Comparison of ENCODE assay signal across 8 mouse cellular contexts in genomic region chr6:121130039-121130705, GRCm38 (mm10). TPM values are rescaled to one million over a fixed set of nuclear protein-coding genes. Genes with fewer than 3 reads are reported as not detected.
DNase-seq lines count a peak whose midpoint lies in the region; ATAC-seq lines count a peak whose summit lies in the region.

No protein-coding gene starts in this region.

- H3K4me1 ChIP-seq in intestine, embryonic 15.5 days (replicated peaks) = peaks cover 11% of the 10 kb centered on the region

- H3K27me3 ChIP-seq in intestine, embryonic 15.5 days (replicated peaks) = peaks cover 18% of the 10 kb centered on the region

- WGBS in intestine, embryonic 15.5 days = 2% methylated on average over 32 of the region's 32 CpGs

- peak; percentile 79 to 80 for DNase-seq in adrenal gland, adult 18-20 months (ENCODE audit: low spot score in 2 of 2)
- peak; percentile 92 for DNase-seq in embryo, embryonic 11 days
- DNase-seq in gastrocnemius, postnatal 36 days = peak; percentile 74 to 81
- peak; percentile 91 to 95 for DNase-seq in left cerebral cortex, postnatal 14 days (ENCODE audit: low spot score in 2 of 2)
- peak; percentile 93 for DNase-seq in mesoderm, embryonic 11.5 days (ENCODE audit: low read depth, low spot score)
- DNase-seq in right cerebral cortex, postnatal 36 days (ENCODE audit: low spot score in 2 of 2) = peak; percentile 87 to 89
- DNase-seq in urinary bladder, postnatal 4 days (ENCODE audit: low spot score in 2 of 2) = peak; percentile 73 to 86

- H3K27ac ChIP-seq in intestine, embryonic 15.5 days = no peak overlapping the region

- intact Hi-C loops in gastrocnemius, postnatal 36 days (cut with DNase I) = loop anchor here (1.0 to 2.0 kb wide), 2 partner anchors 48 to 157 kb away; no protein-coding TSS in a partner anchor
- intact Hi-C loops in left cerebral cortex, postnatal 14 days (cut with DNase I) = loop anchor here (2.0 kb wide), 2 partner anchors 49 to 159 kb away; no protein-coding TSS in a partner anchor

- peak; percentile 95 for ATAC-seq in intestine, embryonic 15.5 days

- no peaks in the 10 kb centered on the region for H3K36me3 ChIP-seq in intestine, embryonic 15.5 days

- peak overlapping the region; percentile 32; the same call in 1 of the 2 replicates for H3K9ac ChIP-seq in intestine, embryonic 15.5 days

- peak overlapping the region; percentile 82 for H3K4me2 ChIP-seq in intestine, embryonic 15.5 days (replicated peaks)

- H3K4me3 ChIP-seq in intestine, embryonic 15.5 days (replicated peaks) = peak overlapping the region; percentile 34

- no peaks in the 10 kb centered on the region for H3K9me3 ChIP-seq in intestine, embryonic 15.5 days

RNA-seq across cellular contexts. Expression of gene Mical3, which starts 0.6 kb away (rescaled TPM):
- 10 to 100 TPM; 35.7 to 46.0 TPM for total RNA-seq in adrenal gland, adult 18-20 months (2021)
- 10 to 100 TPM; 49.6 to 54.7 TPM for total RNA-seq in gastrocnemius, postnatal 36 days (2021)
- polyA plus RNA-seq in intestine, embryonic 15.5 days (2015; fragmentation: Nextera tagmentation; extraction: Ambion mirVana) = 6.7 and 7.7 TPM in 2 replicates
- 100 to 1,000 TPM; 107 to 142 TPM for total RNA-seq in left cerebral cortex, postnatal 14 days (2021)

RNA-seq across cellular contexts. Expression of gene Pex26, which starts 53.3 kb away (rescaled TPM):
- total RNA-seq in adrenal gland, adult 18-20 months (2021) = 10 to 100 TPM; 11.1 to 11.6 TPM
- 1 to 10 TPM; 2.2 to 2.9 TPM for total RNA-seq in gastrocnemius, postnatal 36 days (2021)
- polyA plus RNA-seq in intestine, embryonic 15.5 days (2015; fragmentation: Nextera tagmentation; extraction: Ambion mirVana) = 13.6 and 13.7 TPM in 2 replicates
- total RNA-seq in left cerebral cortex, postnatal 14 days (2021) = 10 to 100 TPM; 14.8 to 15.0 TPM
